Mouse (Mus musculus) CH12.LX (cell line): ENCODE measurements around the gene 2900011O08Rik. TPM values are rescaled to one million over a fixed set of nuclear protein-coding genes. Genes with fewer than 3 reads are reported as not detected.

ENCODE experiments used
- DNase-seq: peaks from one replicate; pipeline ENCODE4 v3.0.0-alpha.2; 2013; ENCODE audit errors: extremely low read depth
- H3K27ac ChIP-seq: 2 replicates; pipeline ENCODE4 v1.5.1; 2012; ENCODE audit warnings: low read depth, mild to moderate bottlenecking, control low read depth, moderate library complexity; ENCODE audit not compliant: insufficient read depth
- H3K27me3 ChIP-seq: replicated peaks from 2 replicates; pipeline ENCODE3; 2012; ENCODE audit warnings: inconsistent platforms
- H3K36me3 ChIP-seq, 2 experiments: replicated peaks in 1 of 2; 2 replicates each; pipeline versions ENCODE3 to v1.6.1; 2012; ENCODE audit warnings: inconsistent platforms in 1 of 2, low read length in 1 of 2, mild to moderate bottlenecking in 1 of 2, mixed read lengths in 1 of 2, moderate library complexity in 1 of 2; ENCODE audit not compliant: control insufficient read depth in 1 of 2, insufficient read depth in 1 of 2
- H3K4me1 ChIP-seq, 2 experiments: 2 replicates each; pipeline ENCODE4 v1.6.1; 2012; ENCODE audit warnings: inconsistent platforms in 1 of 2, moderate library complexity in 1 of 2; ENCODE audit not compliant: insufficient read depth in 2 of 2, control insufficient read depth in 1 of 2
- H3K4me2 ChIP-seq: 2 replicates; pipeline ENCODE4 v1.6.1; 2012; ENCODE audit warnings: low read depth, mild to moderate bottlenecking, control low read depth; ENCODE audit not compliant: poor library complexity, insufficient read depth, severe bottlenecking
- H3K4me3 ChIP-seq, 3 experiments: fragments of 150-350 bp in 1 of 3; sonication (generic) in 1 of 3; replicated peaks in 1 of 3; 2 replicates each; pipeline versions ENCODE3 to v1.5.1; 2011 to 2012; ENCODE audit warnings: low read depth in 2 of 3, low read length in 2 of 3, mild to moderate bottlenecking in 2 of 3, moderate library complexity in 2 of 3, control low read depth in 1 of 3, improper control_type of control experiment in 1 of 3, inconsistent platforms in 1 of 3, mixed read lengths in 1 of 3; ENCODE audit not compliant: poor library complexity in 1 of 3
- H3K79me2 ChIP-seq: replicated peaks from 2 replicates; pipeline ENCODE4 v1.6.1; 2012; ENCODE audit warnings: mild to moderate bottlenecking, moderate library complexity; ENCODE audit not compliant: control insufficient read depth, poor library complexity, insufficient read depth, severe bottlenecking; ENCODE audit errors: extremely low read depth
- H3K9ac ChIP-seq: 2 replicates; pipeline ENCODE4 v1.6.1; 2012; ENCODE audit warnings: low read depth, mild to moderate bottlenecking, control low read depth, moderate library complexity; ENCODE audit not compliant: insufficient read depth
- H3K9me3 ChIP-seq: replicated peaks from 2 replicates; pipeline ENCODE3; 2012; ENCODE audit warnings: low read length, inconsistent platforms, mixed read lengths
- BHLHE40 ChIP-seq: IDR thresholded peaks from 2 replicates; pipeline ENCODE4 v1.6.1; 2011; ENCODE audit warnings: mild to moderate bottlenecking, low read depth, low read length, improper control_type of control experiment
- CHD1 ChIP-seq: IDR thresholded peaks from 2 replicates; pipeline ENCODE4 v1.6.1; 2012; ENCODE audit warnings: low read depth, low read length, improper control_type of control experiment, inconsistent platforms
- CHD2 ChIP-seq: IDR thresholded peaks from 2 replicates; pipeline ENCODE4 v1.6.1; 2011; ENCODE audit warnings: low read length, improper control_type of control experiment
- E2F4 ChIP-seq: IDR thresholded peaks from 2 replicates; pipeline ENCODE4 v1.6.1; 2011; ENCODE audit warnings: low read depth, low read length, improper control_type of control experiment; ENCODE audit not compliant: insufficient replicate concordance
- ELF1 ChIP-seq: IDR thresholded peaks from 2 replicates; pipeline ENCODE4 v1.6.1; 2014; ENCODE audit warnings: low read depth, mild to moderate bottlenecking, inconsistent platforms, low read length, improper control_type of control experiment
- EP300 ChIP-seq: IDR thresholded peaks from 2 replicates; pipeline ENCODE4 v1.6.1; 2011; ENCODE audit warnings: low read length, improper control_type of control experiment
- GABPA ChIP-seq: IDR thresholded peaks from 2 replicates; pipeline ENCODE4 v1.6.1; 2012; ENCODE audit warnings: low read depth, low read length, improper control_type of control experiment, inconsistent platforms; ENCODE audit not compliant: insufficient replicate concordance
- JUND ChIP-seq: conservative IDR thresholded peaks from 2 replicates; pipeline ENCODE4 v1.6.1; 2011; ENCODE audit warnings: low read depth, low read length, improper control_type of control experiment
- KAT2A ChIP-seq: IDR thresholded peaks from 2 replicates; pipeline ENCODE4 v1.6.1; 2012; ENCODE audit warnings: low read length, improper control_type of control experiment, inconsistent platforms; ENCODE audit not compliant: insufficient replicate concordance
- MAFK ChIP-seq: IDR thresholded peaks from 2 replicates; pipeline ENCODE4 v1.6.1; 2011; ENCODE audit warnings: low read length, improper control_type of control experiment; ENCODE audit not compliant: insufficient replicate concordance
- MAX ChIP-seq: IDR thresholded peaks from 2 replicates; pipeline ENCODE4 v1.6.1; 2011; ENCODE audit warnings: low read length, improper control_type of control experiment
- MAZ ChIP-seq: IDR thresholded peaks from 2 replicates; pipeline ENCODE4 v1.6.1; 2012; ENCODE audit warnings: low read depth, mild to moderate bottlenecking, inconsistent platforms, low read length, improper control_type of control experiment, moderate library complexity
- MEF2A ChIP-seq: IDR thresholded peaks from 2 replicates; pipeline ENCODE4 v1.6.1; 2014; ENCODE audit warnings: low read depth, mild to moderate bottlenecking, inconsistent platforms, low read length, improper control_type of control experiment, borderline replicate concordance
- MXI1 ChIP-seq: IDR thresholded peaks from 2 replicates; pipeline ENCODE4 v1.6.1; 2011; ENCODE audit warnings: mild to moderate bottlenecking, low read depth, low read length, improper control_type of control experiment
- MYC ChIP-seq: IDR thresholded peaks from 2 replicates; pipeline ENCODE4 v1.6.1; 2011; ENCODE audit warnings: low read depth, mild to moderate bottlenecking, improper control_type of control experiment, low read length
- NELFE ChIP-seq: IDR thresholded peaks from 2 replicates; pipeline ENCODE4 v1.6.1; 2011; ENCODE audit warnings: low read depth, low read length, improper control_type of control experiment
- NRF1 ChIP-seq: IDR thresholded peaks from 2 replicates; pipeline ENCODE4 v1.6.1; 2014; ENCODE audit warnings: low read depth, mild to moderate bottlenecking, inconsistent platforms, low read length, improper control_type of control experiment, moderate library complexity
- POLR2A ChIP-seq: IDR thresholded peaks from 2 replicates; pipeline ENCODE4 v1.6.1; 2011; ENCODE audit warnings: low read depth, mild to moderate bottlenecking, improper control_type of control experiment, low read length
- RAD21 ChIP-seq: IDR thresholded peaks from 2 replicates; pipeline ENCODE4 v1.6.1; 2011; ENCODE audit warnings: low read depth, mild to moderate bottlenecking, low read length, improper control_type of control experiment, moderate library complexity
- RCOR1 ChIP-seq: conservative IDR thresholded peaks from 2 replicates; pipeline ENCODE4 v1.6.1; 2012; ENCODE audit warnings: low read depth, mild to moderate bottlenecking, inconsistent platforms, low read length, improper control_type of control experiment
- SMC3 ChIP-seq: IDR thresholded peaks from 2 replicates; pipeline ENCODE4 v1.6.1; 2011; ENCODE audit warnings: low read depth, low read length, improper control_type of control experiment
- TBP ChIP-seq: conservative IDR thresholded peaks from 2 replicates; pipeline ENCODE4 v1.6.1; 2011; ENCODE audit warnings: low read depth, low read length, improper control_type of control experiment
- UBTF ChIP-seq: IDR thresholded peaks from 2 replicates; pipeline ENCODE4 v1.6.1; 2012; ENCODE audit warnings: low read depth, mild to moderate bottlenecking, inconsistent platforms, low read length, improper control_type of control experiment, moderate library complexity
- USF1 ChIP-seq: IDR thresholded peaks from 2 replicates; pipeline ENCODE4 v1.6.1; 2014; ENCODE audit warnings: low read depth, mild to moderate bottlenecking, inconsistent platforms, low read length, improper control_type of control experiment
- USF2 ChIP-seq: conservative IDR thresholded peaks from 2 replicates; pipeline ENCODE4 v1.6.1; 2011; ENCODE audit warnings: low read depth, low read length, improper control_type of control experiment
- ZC3H11A ChIP-seq: IDR thresholded peaks from 2 replicates; pipeline ENCODE4 v1.6.1; 2012; ENCODE audit warnings: low read depth, mild to moderate bottlenecking, inconsistent platforms, low read length, improper control_type of control experiment
- ZKSCAN1 ChIP-seq: IDR thresholded peaks from 2 replicates; pipeline ENCODE4 v1.6.1; 2012; ENCODE audit warnings: low read depth, inconsistent platforms, low read length, improper control_type of control experiment, borderline replicate concordance
- ZMIZ1 ChIP-seq: IDR thresholded peaks from 2 replicates; pipeline ENCODE4 v1.6.1; 2012; ENCODE audit warnings: low read depth, mild to moderate bottlenecking, inconsistent platforms, low read length, improper control_type of control experiment
- ZNF384 ChIP-seq: IDR thresholded peaks from 2 replicates; pipeline ENCODE4 v1.6.1; 2012; ENCODE audit warnings: low read depth, low read length, improper control_type of control experiment, inconsistent platforms
- dilution Hi-C: fragments of 300-500 bp; cut with MboI; formaldehyde crosslinking; loops from 2 replicates; pipeline ENCODE4 v1.14.3; 2020; ENCODE audit warnings: low sequenced_read_pairs; ENCODE audit not compliant: extremely low pct_unique_long_range_greater_than_20kb, extremely low pct_ligation_motif_present
- in situ Hi-C: fragments of 300-500 bp; cut with MboI; formaldehyde crosslinking; loops from 3 replicates; pipeline ENCODE4 v1.14.3; 2019; ENCODE audit warnings: low sequenced_read_pairs, low pct_ligation_motif_present, low pct_unique_long_range_greater_than_20kb, mixed read lengths
- polyA plus RNA-seq: library from polyadenylated mRNA; unstranded; fragments of >175 nt; gene quantifications from 2 replicates; pipeline ENCODE4 v1.2.1, GENCODE M21; 2012; ENCODE audit warnings: low read depth; ENCODE audit not compliant: insufficient read length
- total RNA-seq, 2 experiments: library from RNA; depleted of rRNA; stranded (reverse); fragments of 300-350 nt in 1 of 2; fragments of >200 nt in 1 of 2; gene quantifications; 2 replicates each; pipeline ENCODE4 v1.2.3; 2012 to 2014

2900011O08Rik gene
- total and polyA plus RNA-seq, 3 experiments = not detected

- Histone ChIP-seq H3K27me3 (no peaks in the 10 kb centered on the region), H3K79me2 (no peaks in the 10 kb centered on the region), H3K4me2 (no peak overlapping the region), H3K36me3 (no peaks in the 10 kb centered on the region), H3K9me3 (no peaks in the 10 kb centered on the region), H3K4me1 (no peaks in the 10 kb centered on the region), H3K27ac (no peak overlapping the region), H3K4me3 (no peak overlapping the region), H3K9ac (no peak overlapping the region)
- in situ Hi-C loops = no loop called here
- TF ChIP-seq E2F4 (no peak), ZKSCAN1 (no peak), MAX (no peak), NRF1 (no peak), EP300 (no peak), ZC3H11A (no peak), CHD1 (no peak), NELFE (no peak), TBP (no peak), ZNF384 (no peak), BHLHE40 (no peak), SMC3 (no peak), USF1 (no peak), MYC (no peak), KAT2A (no peak), POLR2A (no peak), ELF1 (no peak), MAFK (no peak), RCOR1 (no peak), MAZ (no peak)
- no peak for DNase-seq
- dilution Hi-C loops = no loop called here
These were observed 58.3 kb downstream of the 2900011O08Rik start for GRCm38 (mm10) chr16:14044695-14045094.

- Histone ChIP-seq H3K4me3 (no peak overlapping the region), H3K27me3 (no peaks in the 10 kb centered on the region), H3K9ac (no peak overlapping the region), H3K79me2 (no peaks in the 10 kb centered on the region), H3K9me3 (no peaks in the 10 kb centered on the region), H3K27ac (no peak overlapping the region), H3K4me2 (no peak overlapping the region), H3K36me3 (no peaks in the 10 kb centered on the region)
- in situ Hi-C loops = no loop called here
- DNase-seq = no peak
- dilution Hi-C loops = no loop called here
- TF ChIP-seq GABPA (no peak), BHLHE40 (no peak), ZMIZ1 (no peak), MAX (no peak), USF2 (no peak), MEF2A (no peak), JUND (no peak), MXI1 (no peak), ELF1 (no peak), KAT2A (no peak), UBTF (no peak), MAZ (no peak), CHD2 (no peak), POLR2A (no peak), CHD1 (no peak), RAD21 (no peak)
- TF ChIP-seq, all 38 proteins: peak for 0
- no peaks in the 10 kb centered on the region for H3K4me1 ChIP-seq
These were observed 59.9 kb downstream of the 2900011O08Rik start for GRCm38 (mm10) chr16:14046224-14046756.
